Mouse (Mus musculus) lung, adult 2 months (tissue): ENCODE measurements around the gene Gm12166.

Experiments
- CTCF ChIP-seq: fragments of 200-500 bp; IDR thresholded peaks from 2 replicates; pipeline ENCODE4 v1.5.1; 2011; ENCODE audit warnings: mild to moderate bottlenecking, low read length, control low read depth; ENCODE audit not compliant: insufficient read depth
- POLR2A ChIP-seq: fragments of 200-500 bp; IDR thresholded peaks from 2 replicates; pipeline ENCODE4 v1.6.1; 2011; ENCODE audit warnings: low read depth, mild to moderate bottlenecking, control low read depth, low read length, borderline replicate concordance; ENCODE audit errors: extremely low read depth

DNA sequence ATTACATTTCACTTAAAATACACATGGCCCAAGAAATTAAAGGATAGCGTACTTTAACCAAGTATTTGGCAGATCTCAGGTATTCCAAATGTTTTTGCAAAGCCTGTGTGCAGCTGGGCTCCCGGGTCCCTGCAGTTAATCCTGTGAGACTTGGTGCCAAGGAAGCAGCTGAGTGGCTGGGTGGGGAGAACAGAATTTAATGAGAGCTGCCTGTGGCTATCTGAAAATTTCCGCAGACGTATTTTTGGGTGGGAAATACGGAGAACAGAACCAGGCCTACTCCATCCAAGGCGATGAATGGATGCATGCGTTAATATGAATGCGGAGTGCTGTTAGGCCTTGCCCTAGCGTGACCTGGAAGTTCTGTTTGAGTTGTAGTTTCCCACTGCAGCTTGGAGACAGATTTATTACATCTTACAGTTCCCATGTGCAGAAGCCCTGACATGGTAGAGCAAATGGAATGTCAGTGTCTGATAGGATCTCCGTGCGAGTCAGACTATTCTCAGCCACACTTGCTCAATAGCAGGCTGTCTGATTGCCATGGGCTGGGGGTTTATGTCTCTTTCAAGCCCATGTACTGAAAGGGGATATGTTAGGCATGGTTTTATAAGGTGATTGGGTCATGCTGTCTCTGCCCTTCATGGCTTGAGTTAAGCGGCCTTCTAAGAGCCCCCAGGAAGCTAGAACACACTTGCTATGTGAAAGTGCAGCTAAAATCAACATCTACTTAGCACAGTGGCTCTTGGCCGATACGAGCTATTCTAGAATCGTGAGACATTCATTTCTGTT, 21.1 kb upstream of the Gm12166 start:
- TF ChIP-seq CTCF: no peak
- TF ChIP-seq POLR2A: no peak
